Mouse (Mus musculus) thymus, postnatal 10 days (tissue): ENCODE data around the gene Pcca.
A peak's percentile ranks its signal among the peaks of the same experiment; 100 is the strongest.

Experiments used
- DNase-seq, 2 experiments: peaks; one replicate each; pipeline ENCODE4 v3.0.0; 2021; ENCODE audit warnings: low spot score in 2 of 2

Pcca gene

GRCm38 (mm10) chr14:122534017-122534924 is at the start of gene Pcca:
Pcca (plus strand) TSS chr14:122534324.
- DNase-seq = peak; percentile 86 to 88

- DNase-seq = no peak
Observed at GRCm38 (mm10) chr14:122484458-122484843, 49.7 kb upstream of the Pcca start.

- DNase-seq = no peak
Observed at GRCm38 (mm10) chr14:122484844-122485551, 49.1 kb upstream of the Pcca start.

DNA sequence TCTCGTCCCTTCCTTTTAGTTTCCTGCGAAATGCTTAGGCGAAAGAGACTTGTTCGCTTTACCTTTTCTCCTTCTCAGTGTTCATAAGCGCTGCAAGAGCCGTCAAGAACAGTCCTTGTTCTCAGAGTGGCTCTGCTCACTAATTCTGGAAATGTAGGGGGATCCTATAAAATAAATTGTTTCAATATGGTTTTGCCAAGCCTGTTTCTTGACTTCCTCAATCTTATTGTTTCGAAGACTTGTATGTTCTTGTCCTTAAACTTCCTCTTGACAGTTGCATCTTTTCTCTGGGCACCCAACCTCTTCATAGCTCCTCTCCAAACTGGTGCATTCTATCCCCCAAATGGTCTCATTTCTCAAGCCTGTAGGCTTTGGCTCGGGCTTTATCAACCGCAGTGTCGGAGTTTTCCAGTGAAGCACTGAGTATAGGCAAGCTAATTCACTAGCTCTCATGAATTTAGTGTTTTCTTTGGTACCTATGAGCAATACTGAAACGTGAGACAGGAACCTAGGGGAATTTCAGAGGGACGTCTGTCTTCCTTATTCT is 48.4 kb upstream of the Pcca start:
- DNase-seq = no peak

DNA sequence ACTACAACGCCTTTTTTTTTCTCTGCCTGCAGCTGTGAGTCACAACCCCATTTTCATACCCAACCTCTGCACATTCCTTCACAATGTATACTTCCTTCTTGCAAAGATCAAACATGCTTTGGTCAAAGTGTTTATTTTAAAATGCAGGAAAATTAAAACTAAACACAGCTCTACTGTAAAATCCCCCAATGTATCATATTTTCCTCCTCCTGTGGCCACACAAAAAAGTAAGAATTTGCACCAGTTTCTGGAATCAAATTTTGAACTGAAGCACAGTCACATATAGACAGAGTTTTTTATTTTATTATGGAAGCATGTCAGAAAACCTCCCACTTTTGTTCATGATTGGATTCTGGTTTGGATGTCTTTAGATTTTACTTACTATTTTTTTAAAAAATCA is 47.5 kb upstream of the Pcca start:
- DNase-seq = no peak

- no peak for DNase-seq
Observed at GRCm38 (mm10) chr14:122487366-122487765, 46.8 kb upstream of the Pcca start.

DNA sequence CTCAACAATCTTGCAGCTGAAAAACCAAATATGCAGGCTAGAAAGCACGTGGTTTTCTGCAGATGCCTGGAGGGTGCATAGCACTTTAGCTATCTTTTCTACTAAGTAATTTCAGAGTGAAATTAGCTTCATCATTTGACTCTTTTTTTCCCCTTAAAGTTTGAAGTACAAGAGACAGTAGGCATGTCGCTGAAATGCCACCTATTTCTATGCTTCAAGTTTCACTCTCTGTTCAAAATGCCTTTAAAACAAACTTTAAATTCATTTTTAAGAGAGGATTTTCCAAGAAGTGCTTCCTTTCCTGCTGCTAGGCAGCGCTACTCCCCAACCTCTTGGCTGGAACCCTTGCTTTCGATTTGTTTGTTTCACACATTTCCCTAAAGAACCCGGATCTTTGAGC is 45.1 kb upstream of the Pcca start:
- DNase-seq = no peak

GRCm38 (mm10) chr14:122489686-122490414 is 44.3 kb upstream of the Pcca start:
- DNase-seq = no peak

GRCm38 (mm10) chr14:122490441-122491328 is 43.4 kb upstream of the Pcca start, which contains the start of gene Gm10837:
Gm10837 (plus strand) TSS chr14:122490586.
- no peak for DNase-seq

DNA sequence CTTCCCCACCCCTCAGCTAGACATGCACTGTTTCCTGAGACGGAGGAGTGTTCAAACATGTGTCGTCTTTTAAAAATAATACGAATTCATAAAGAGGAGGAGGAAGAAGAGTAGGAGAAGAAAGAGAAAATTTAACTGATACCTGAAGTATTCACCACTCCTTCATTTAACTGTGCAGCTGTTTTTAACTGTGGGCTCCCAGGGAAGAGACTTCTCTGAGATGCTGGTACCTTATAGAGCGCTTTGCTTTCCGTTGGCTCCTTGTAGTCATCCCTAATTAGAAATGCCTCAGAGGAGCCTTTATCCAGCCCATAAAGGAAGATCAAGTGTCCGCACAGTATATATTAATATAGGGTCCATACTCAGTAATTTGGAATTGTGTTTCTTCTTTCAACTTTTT is 42.6 kb upstream of the Pcca start:
- DNase-seq = no peak

DNA sequence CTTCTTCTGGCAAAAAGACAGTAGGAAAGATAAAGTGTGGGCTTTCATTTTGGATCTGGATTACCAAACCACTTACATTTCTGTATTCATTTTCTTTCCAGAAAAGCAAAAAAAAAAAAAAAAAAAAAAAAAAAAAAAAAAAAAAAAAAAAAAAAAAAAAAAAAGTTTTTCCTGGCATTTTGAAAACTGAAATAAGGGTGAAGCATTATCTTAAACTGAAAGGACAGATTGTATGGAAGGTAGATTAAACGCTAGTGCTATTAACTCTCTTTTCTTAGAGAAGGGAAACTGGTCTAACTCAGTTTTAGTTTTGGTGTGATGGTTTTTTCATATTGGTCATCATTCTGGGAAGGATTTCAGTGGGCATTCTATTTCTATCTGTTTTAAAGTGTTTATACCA is 42.1 kb upstream of the Pcca start:
- DNase-seq = no peak

- no peak for DNase-seq
Observed at GRCm38 (mm10) chr14:122509058-122509457, 25.1 kb upstream of the Pcca start.

DNA sequence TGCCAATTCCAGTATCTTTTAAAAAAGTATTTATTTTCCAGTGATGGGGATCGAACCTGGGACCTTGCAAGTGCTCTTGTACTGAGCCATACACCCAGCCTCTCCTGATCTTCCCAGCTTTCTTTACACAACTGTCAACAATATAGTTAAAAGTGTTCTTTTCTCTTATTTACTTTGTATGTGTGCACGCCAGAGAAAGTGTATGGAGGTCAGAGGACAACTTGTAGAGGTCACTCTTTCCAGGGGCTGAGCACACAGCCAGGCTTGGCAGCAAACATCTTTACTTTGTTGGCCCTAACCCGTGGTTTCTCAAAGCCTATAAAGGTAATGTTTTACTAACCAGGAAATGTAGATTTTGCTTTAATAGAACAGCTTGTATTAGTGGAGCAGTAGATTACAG is 22.6 kb upstream of the Pcca start:
- no peak for DNase-seq

GRCm38 (mm10) chr14:122513511-122514036 is 20.6 kb upstream of the Pcca start:
- DNase-seq = no peak

- no peak for DNase-seq
Observed at GRCm38 (mm10) chr14:122528475-122528874, 5.6 kb upstream of the Pcca start.

GRCm38 (mm10) chr14:122535986-122536385 is 1.9 kb downstream of the Pcca start:
- no peak for DNase-seq

- DNase-seq = no peak
Observed at GRCm38 (mm10) chr14:122548421-122548820, 14.3 kb downstream of the Pcca start.

GRCm38 (mm10) chr14:122548905-122549304 is 14.8 kb downstream of the Pcca start:
- no peak for DNase-seq

DNA sequence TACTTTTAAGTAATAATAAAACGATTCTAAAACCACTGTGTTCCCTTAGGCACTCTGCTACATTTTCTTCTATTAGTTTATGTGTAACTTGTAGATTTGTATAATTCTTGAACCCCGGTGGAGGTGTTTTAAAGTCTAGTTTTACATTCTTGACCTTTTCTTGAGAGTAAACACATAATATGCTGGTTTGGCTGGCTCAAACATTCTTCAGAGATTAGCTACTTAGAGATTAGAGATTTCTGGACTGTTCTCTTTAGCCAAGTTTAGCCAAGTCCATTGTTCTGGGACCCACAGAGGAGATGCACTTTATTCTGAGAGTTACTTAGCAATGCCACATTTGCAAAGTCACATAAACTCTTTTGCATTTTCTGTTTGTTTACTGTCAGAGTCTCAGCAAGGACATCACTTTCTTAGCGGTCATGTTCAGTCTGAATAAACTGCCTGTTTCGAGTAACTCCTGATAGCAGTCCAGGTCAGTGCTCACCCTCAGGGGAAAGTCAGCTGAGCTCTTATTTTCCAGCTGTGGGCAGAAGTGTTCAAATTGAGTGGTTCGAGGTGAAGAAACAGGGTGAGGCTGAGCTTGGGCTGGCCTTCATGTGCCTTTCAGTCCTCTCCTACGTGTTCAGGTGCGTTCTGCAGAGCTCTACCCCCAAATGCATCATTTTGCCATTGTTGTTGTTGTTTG is 18.8 kb downstream of the Pcca start:
- no peak for DNase-seq

DNA sequence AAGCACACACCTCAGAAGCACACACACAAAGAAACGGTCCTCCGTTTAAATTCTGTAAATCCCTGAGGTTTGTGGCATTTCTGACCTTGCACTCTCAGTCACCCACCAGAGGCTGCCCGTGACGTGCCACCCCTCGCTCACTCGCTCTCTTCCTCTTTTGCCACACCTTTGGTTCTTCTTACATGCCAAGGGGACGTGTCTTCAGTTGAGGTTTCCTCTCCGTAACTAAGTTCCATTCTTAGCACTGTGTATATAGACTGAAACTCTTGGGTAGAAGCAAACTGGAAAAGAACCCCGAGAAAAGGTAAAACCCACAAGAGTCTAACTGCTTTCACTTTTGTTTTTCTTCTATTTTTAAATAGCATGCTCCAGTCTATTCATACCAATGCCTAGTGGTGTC is 23.2 kb downstream of the Pcca start:
- DNase-seq = peak in 1 of 2 experiments; percentile 15
